Mouse (Mus musculus) ovary, postnatal 10 days (tissue): ENCODE measurements around the gene Mia2.

ENCODE experiments used
- DNase-seq: peaks from one replicate; pipeline ENCODE4 v3.0.0; 2022; ENCODE audit warnings: low spot score

Gene Mia2

GRCm38 (mm10) chr12:59166557-59166956 is 71.0 kb downstream of the Mia2 start:
- DNase-seq: no peak

GRCm38 (mm10) chr12:59169935-59170334 is 74.3 kb downstream of the Mia2 start:
- DNase-seq: no peak

- no peak for DNase-seq
Measured at GRCm38 (mm10) chr12:59177814-59178213, 82.2 kb downstream of the Mia2 start.

- no peak for DNase-seq
Measured at GRCm38 (mm10) chr12:59188086-59188682, 92.6 kb downstream of the Mia2 start.

GRCm38 (mm10) chr12:59193637-59194036 is 98.0 kb downstream of the Mia2 start:
- no peak for DNase-seq

GRCm38 (mm10) chr12:59194341-59195003 is 98.9 kb downstream of the Mia2 start:
- DNase-seq: no peak

GRCm38 (mm10) chr12:59195065-59195464 is 99.5 kb downstream of the Mia2 start:
- DNase-seq: no peak

- DNase-seq: no peak
Measured at GRCm38 (mm10) chr12:59195941-59196340, 100.3 kb downstream of the Mia2 start.

- no peak for DNase-seq
Measured at GRCm38 (mm10) chr12:59198750-59199149, 103.2 kb downstream of the Mia2 start.

- no peak for DNase-seq
Measured at GRCm38 (mm10) chr12:59199361-59199760, 103.8 kb downstream of the Mia2 start.

- DNase-seq: no peak
Measured at GRCm38 (mm10) chr12:59205571-59205970, 110.0 kb downstream of the Mia2 start.

GRCm38 (mm10) chr12:59206208-59206999 is 110.8 kb downstream of the Mia2 start:
- DNase-seq: no peak

- no peak for DNase-seq
Measured at GRCm38 (mm10) chr12:59207000-59207390, 111.4 kb downstream of the Mia2 start.

GRCm38 (mm10) chr12:59207814-59208213 is 112.2 kb downstream of the Mia2 start:
- DNase-seq: no peak

GRCm38 (mm10) chr12:59216176-59216575 is 120.6 kb downstream of the Mia2 start:
- DNase-seq: no peak

GRCm38 (mm10) chr12:59216676-59217266 is 121.2 kb downstream of the Mia2 start:
- no peak for DNase-seq

GRCm38 (mm10) chr12:59217331-59217730 is 121.7 kb downstream of the Mia2 start:
- DNase-seq: no peak

GRCm38 (mm10) chr12:59218640-59219321 is 123.2 kb downstream of the Mia2 start:
- DNase-seq: peak; percentile 11

- peak; percentile 93 for DNase-seq
Measured at GRCm38 (mm10) chr12:59219325-59220225, 124.0 kb downstream of the Mia2 start, which contains the start of gene Fbxo33. Fbxo33 (minus strand) TSS chr12:59219725.

GRCm38 (mm10) chr12:59228401-59228800 is 132.8 kb downstream of the Mia2 start:
- DNase-seq: no peak

GRCm38 (mm10) chr12:59238434-59238833 is 142.8 kb downstream of the Mia2 start:
- no peak for DNase-seq
